Mouse (Mus musculus) embryo, embryonic 11 days (tissue): ENCODE results near the gene Apob.

ENCODE experiments used
- DNase-seq: peaks from one replicate; pipeline ENCODE4 v3.0.0-alpha.2; 2015

The Apob gene

GRCm38 (mm10) chr12:8042626-8043394 is 65.4 kb downstream of the Apob start:
- no peak for DNase-seq

- DNase-seq = no peak
These were observed 69.6 kb downstream of the Apob start for GRCm38 (mm10) chr12:8047046-8047445.

GRCm38 (mm10) chr12:8047789-8048309 is 70.4 kb downstream of the Apob start:
- DNase-seq = no peak

GRCm38 (mm10) chr12:8056001-8056640 is 78.7 kb downstream of the Apob start:
- DNase-seq = no peak

GRCm38 (mm10) chr12:8059576-8059975 is 82.1 kb downstream of the Apob start:
- DNase-seq = peak; percentile 73

GRCm38 (mm10) chr12:8063363-8064065 is 86.1 kb downstream of the Apob start:
- peak; percentile 41 for DNase-seq
